Mouse (Mus musculus) ovary, postnatal 14 days (tissue): ENCODE measurements around the gene Smim24.

Source experiments
- DNase-seq: peaks from one replicate; pipeline ENCODE4 v3.0.0; 2022; ENCODE audit warnings: low spot score

Gene Smim24

GRCm38 (mm10) chr10:81392781-81393185, at the start of gene Smim24:
TSS of gene Smim24 (plus strand) at chr10:81393051.
- no peak for DNase-seq

- DNase-seq = no peak
Observed at GRCm38 (mm10) chr10:81344421-81345161, 48.3 kb upstream of the Smim24 start.

- DNase-seq = no peak
Observed at GRCm38 (mm10) chr10:81345162-81345534, 47.7 kb upstream of the Smim24 start.

- DNase-seq = no peak
Observed at GRCm38 (mm10) chr10:81346453-81347067, 46.3 kb upstream of the Smim24 start.

GRCm38 (mm10) chr10:81349146-81349545, 43.7 kb upstream of the Smim24 start:
- no peak for DNase-seq

GRCm38 (mm10) chr10:81349961-81350350, 42.9 kb upstream of the Smim24 start:
- DNase-seq = no peak

GRCm38 (mm10) chr10:81350351-81351063, 42.3 kb upstream of the Smim24 start, which contains the start of gene Hmg20b:
TSS of gene Hmg20b (minus strand) at chr10:81350480.
- peak; percentile 96 for DNase-seq

GRCm38 (mm10) chr10:81351678-81352291, 41.1 kb upstream of the Smim24 start:
- DNase-seq = no peak

- DNase-seq = no peak
Observed at GRCm38 (mm10) chr10:81354738-81355477, 37.9 kb upstream of the Smim24 start.

- DNase-seq = no peak
Observed at GRCm38 (mm10) chr10:81355533-81355932, 37.3 kb upstream of the Smim24 start.

- DNase-seq = no peak
Observed at GRCm38 (mm10) chr10:81356352-81356990, 36.4 kb upstream of the Smim24 start.

GRCm38 (mm10) chr10:81356991-81357844, 35.6 kb upstream of the Smim24 start, which contains the start of gene Mfsd12:
TSS of gene Mfsd12 (plus strand) at chr10:81357491.
- peak; percentile 88 for DNase-seq

GRCm38 (mm10) chr10:81358209-81358608, 34.6 kb upstream of the Smim24 start:
- no peak for DNase-seq

- no peak for DNase-seq
Observed at GRCm38 (mm10) chr10:81358841-81359240, 34.0 kb upstream of the Smim24 start.

GRCm38 (mm10) chr10:81360721-81361120, 32.1 kb upstream of the Smim24 start:
- no peak for DNase-seq

- DNase-seq = no peak
Observed at GRCm38 (mm10) chr10:81362336-81362949, 30.4 kb upstream of the Smim24 start.

GRCm38 (mm10) chr10:81363436-81364346, 29.2 kb upstream of the Smim24 start:
- no peak for DNase-seq

GRCm38 (mm10) chr10:81364666-81365065, 28.2 kb upstream of the Smim24 start:
- no peak for DNase-seq

- DNase-seq = no peak
Observed at GRCm38 (mm10) chr10:81365073-81365472, 27.8 kb upstream of the Smim24 start.
